Mouse (Mus musculus): ENCODE data around the gene Cstf3. TPM values are rescaled to one million over a fixed set of nuclear protein-coding genes. Genes with fewer than 3 reads are reported as not detected.

Gene Cstf3
- polyA plus RNA-seq, 1 experiment from 2014 or later = 106 TPM

GRCm38 (mm10) chr2:104710670-104711370 is 120.5 kb downstream of the Cstf3 start:
- H3K4me2 ChIP-seq (ENCODE audit: low read depth, low read length, severe bottlenecking) = peak overlapping the region; percentile 54
- H3K27ac ChIP-seq (ENCODE audit: low read depth, low read length) = peak overlapping the region; percentile 77; the same call in 1 of the 2 replicates
- H3K9me3 ChIP-seq (ENCODE audit: control insufficient read depth, low read length) = no peaks in the 10 kb centered on the region
- peak overlapping the region; percentile 69 for H3K4me3 ChIP-seq (ENCODE audit: low read depth, low read length)
- DNase-seq (ENCODE audit: low spot score) = no peak
- no peak for ATAC-seq (replicated peaks; ENCODE audit: low FRiP score)
- 26% methylated on average over 6 of the region's 6 CpGs for WGBS
- H3K9ac ChIP-seq (ENCODE audit: low read length) = peak overlapping the region; percentile 94; the same call in 1 of the 2 replicates
- no peaks in the 10 kb centered on the region for H3K27me3 ChIP-seq (ENCODE audit: control insufficient read depth, insufficient read depth, low read length)
- H3K36me3 ChIP-seq (ENCODE audit: control insufficient read depth, insufficient read depth, low read length) = no peaks in the 10 kb centered on the region
- peaks cover 8% of the 10 kb centered on the region; the same call in 1 of the 2 replicates for H3K4me1 ChIP-seq (replicated peaks; ENCODE audit: control insufficient read depth, insufficient read depth, low read length)

- H3K9me3 ChIP-seq (ENCODE audit: control insufficient read depth, low read length) = no peaks in the 10 kb centered on the region
- peak; percentile 82 for DNase-seq (ENCODE audit: low spot score)
- WGBS = under 1% methylated on average over 92 of the region's 99 CpGs
Measured at GRCm38 (mm10) chr2:104711585-104712485, 121.5 kb downstream of the Cstf3 start, which contains the start of gene Tcp11l1. Gene Tcp11l1, minus strand, starts transcription at chr2:104712169.

GRCm38 (mm10) chr2:104712486-104712809 is 122.1 kb downstream of the Cstf3 start:
- peaks cover 8% of the 10 kb centered on the region; the same call in 1 of the 2 replicates for H3K4me1 ChIP-seq (replicated peaks; ENCODE audit: control insufficient read depth, insufficient read depth, low read length)
- DNase-seq (ENCODE audit: low spot score) = no peak
- peak overlapping the region; percentile 77 for H3K27ac ChIP-seq (ENCODE audit: low read depth, low read length)
- no peaks in the 10 kb centered on the region for H3K9me3 ChIP-seq (ENCODE audit: control insufficient read depth, low read length)
- H3K27me3 ChIP-seq (ENCODE audit: control insufficient read depth, insufficient read depth, low read length) = no peaks in the 10 kb centered on the region
- peak overlapping the region; percentile 94 for H3K9ac ChIP-seq (ENCODE audit: low read length)
- peak overlapping the region; percentile 69 for H3K4me3 ChIP-seq (ENCODE audit: low read depth, low read length)
- no peaks in the 10 kb centered on the region for H3K36me3 ChIP-seq (ENCODE audit: control insufficient read depth, insufficient read depth, low read length)
- H3K4me2 ChIP-seq (ENCODE audit: low read depth, low read length, severe bottlenecking) = peak overlapping the region; percentile 54
- ATAC-seq (replicated peaks; ENCODE audit: low FRiP score) = peak; percentile 31; the same call in 1 of the 2 replicates
- 3% methylated on average over 7 of the region's 7 CpGs for WGBS

More at GRCm38 (mm10) chr2:104711585-104712485, 121.5 kb downstream of the Cstf3 start, which contains the start of gene Tcp11l1:
- peak within 1 kb of the TSS; percentile 69 for H3K4me3 ChIP-seq (ENCODE audit: low read depth, low read length)
- peaks cover 8% of the 10 kb centered on the region; the same call in 1 of the 2 replicates for H3K4me1 ChIP-seq (replicated peaks; ENCODE audit: control insufficient read depth, insufficient read depth, low read length)
- H3K27me3 ChIP-seq (ENCODE audit: control insufficient read depth, insufficient read depth, low read length) = no peaks in the 10 kb centered on the region
- peak within 1 kb of the TSS; percentile 94 for H3K9ac ChIP-seq (ENCODE audit: low read length)
- H3K27ac ChIP-seq (ENCODE audit: low read depth, low read length) = peak within 1 kb of the TSS; percentile 77
- peak within 1 kb of the TSS; percentile 54 for H3K4me2 ChIP-seq (ENCODE audit: low read depth, low read length, severe bottlenecking)
- peak; percentile 95 for ATAC-seq (replicated peaks; ENCODE audit: low FRiP score)
- H3K36me3 ChIP-seq (ENCODE audit: control insufficient read depth, insufficient read depth, low read length) = no peaks in the 10 kb centered on the region

GRCm38 (mm10) chr2:104714254-104714691 is 124.0 kb downstream of the Cstf3 start:
- Histone ChIP-seq H3K9me3 (ENCODE audit: control insufficient read depth, low read length) (no peaks in the 10 kb centered on the region), H3K9ac (ENCODE audit: low read length) (no peak overlapping the region), H3K4me3 (ENCODE audit: low read depth, low read length) (no peak overlapping the region), H3K4me2 (ENCODE audit: low read depth, low read length, severe bottlenecking) (no peak overlapping the region), H3K27ac (ENCODE audit: low read depth, low read length) (no peak overlapping the region), H3K27me3 (ENCODE audit: control insufficient read depth, insufficient read depth, low read length) (no peaks in the 10 kb centered on the region), H3K36me3 (ENCODE audit: control insufficient read depth, insufficient read depth, low read length) (no peaks in the 10 kb centered on the region), H3K4me1 (replicated peaks; ENCODE audit: control insufficient read depth, insufficient read depth, low read length) (peaks cover 8% of the 10 kb centered on the region; the same call in 1 of the 2 replicates)
- WGBS = 35% methylated on average over 15 of the region's 15 CpGs
- ATAC-seq (replicated peaks; ENCODE audit: low FRiP score) (no peak), DNase-seq (ENCODE audit: low spot score) (no peak)

Other genes with a start within 250 kb of the Cstf3 start
- 2.5 and 2.6 TPM in 2 replicates for gene D430041D05Rik, start 179.5 kb upstream of the Cstf3 start, polyA plus RNA-seq (2014; fragmentation: Nextera tagmentation; extraction: Ambion mirVana)
- 9.4 and 12.0 TPM in 2 replicates for gene Hipk3, start 96.1 kb upstream of the Cstf3 start, polyA plus RNA-seq (2014; fragmentation: Nextera tagmentation; extraction: Ambion mirVana)
- 64.9 and 68.2 TPM in 2 replicates for gene Tcp11l1, start 121.6 kb downstream of the Cstf3 start, polyA plus RNA-seq (2014; fragmentation: Nextera tagmentation; extraction: Ambion mirVana)
- not detected in 2 replicates for gene Pin1rt1, start 125.9 kb downstream of the Cstf3 start, polyA plus RNA-seq (2014; fragmentation: Nextera tagmentation; extraction: Ambion mirVana)
- 4.0 and 5.5 TPM in 2 replicates for gene Depdc7, start 152.4 kb downstream of the Cstf3 start, polyA plus RNA-seq (2014; fragmentation: Nextera tagmentation; extraction: Ambion mirVana)
- 18.7 and 18.9 TPM in 2 replicates for gene Qser1, start 226.2 kb downstream of the Cstf3 start, polyA plus RNA-seq (2014; fragmentation: Nextera tagmentation; extraction: Ambion mirVana)